Mouse (Mus musculus) liver, embryonic 14.5 days (tissue): ENCODE measurements around the gene Slc46a1.

Experiments used
- CTCF ChIP-seq: IDR thresholded peaks from 2 replicates; pipeline ENCODE4 v1.5.1; 2016; ENCODE audit warnings: antibody characterized with exemption, low read depth, control low read depth
- EP300 ChIP-seq: IDR thresholded peaks from 2 replicates; pipeline ENCODE4 v1.6.1; 2016; ENCODE audit warnings: antibody characterized with exemption, low read depth

DNA sequence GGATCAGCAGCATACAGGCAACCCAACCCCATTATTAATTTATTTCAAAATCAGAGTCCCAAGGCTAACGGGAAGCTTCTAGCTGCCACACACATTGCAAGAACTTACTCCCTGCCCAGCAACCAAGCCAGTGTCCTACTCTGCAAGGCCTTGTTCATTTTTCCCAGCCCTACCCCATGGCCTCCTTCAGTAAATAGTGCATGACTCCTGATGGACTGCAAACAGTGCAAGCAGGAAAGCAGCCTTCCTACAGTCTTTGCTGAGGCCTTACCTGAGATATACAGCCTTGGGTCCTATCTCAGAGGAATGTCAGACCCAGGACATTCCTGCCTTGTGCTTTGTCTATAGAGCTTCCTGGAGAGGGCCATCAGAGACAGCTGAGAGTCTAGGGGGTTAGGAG, 39.9 kb upstream of the Slc46a1 start:
- TF ChIP-seq CTCF (no peak), EP300 (no peak)
